Mouse (Mus musculus): ENCODE data around the gene Cnppd1. TPM values are rescaled to one million over a fixed set of nuclear protein-coding genes. Genes with fewer than 3 reads are reported as not detected.

Cnppd1 gene
- polyA plus RNA-seq, 1 experiment from 2014 or later: 50.9 TPM

Other genes with a start within 250 kb of the Cnppd1 start
- gene Cryba2, start 249.6 kb downstream of the Cnppd1 start, polyA plus RNA-seq (2015; fragmentation: Nextera tagmentation; extraction: Ambion mirVana): not detected in 2 replicates
- 0.03 TPM in 1 of 2 replicates, not detected in the other for gene Cfap65, start 207.1 kb downstream of the Cnppd1 start, polyA plus RNA-seq (2015; fragmentation: Nextera tagmentation; extraction: Ambion mirVana)
- 2.2 and 2.9 TPM in 2 replicates for gene Ihh, start 191.0 kb downstream of the Cnppd1 start, polyA plus RNA-seq (2015; fragmentation: Nextera tagmentation; extraction: Ambion mirVana)
- 10.3 and 10.6 TPM in 2 replicates for gene Nhej1, start 17.5 kb downstream of the Cnppd1 start, polyA plus RNA-seq (2015; fragmentation: Nextera tagmentation; extraction: Ambion mirVana)
- 2.5 and 4.3 TPM in 2 replicates for gene Slc23a3, start 8.8 kb downstream of the Cnppd1 start, polyA plus RNA-seq (2015; fragmentation: Nextera tagmentation; extraction: Ambion mirVana)
- 53.5 and 53.8 TPM in 2 replicates for gene Retreg2, start 67 bp upstream of the Cnppd1 start, polyA plus RNA-seq (2015; fragmentation: Nextera tagmentation; extraction: Ambion mirVana)
- gene Zfand2b, start 25.9 kb upstream of the Cnppd1 start, polyA plus RNA-seq (2015; fragmentation: Nextera tagmentation; extraction: Ambion mirVana): 41.3 and 42.4 TPM in 2 replicates
- gene Abcb6, start 37.7 kb upstream of the Cnppd1 start, polyA plus RNA-seq (2015; fragmentation: Nextera tagmentation; extraction: Ambion mirVana): 30.8 and 36.5 TPM in 2 replicates
- 24.9 and 26.8 TPM in 2 replicates for gene Ankzf1, start 49.4 kb upstream of the Cnppd1 start, polyA plus RNA-seq (2015; fragmentation: Nextera tagmentation; extraction: Ambion mirVana)
- gene Atg9a, start 49.5 kb upstream of the Cnppd1 start, polyA plus RNA-seq (2015; fragmentation: Nextera tagmentation; extraction: Ambion mirVana): 29.3 and 33.3 TPM in 2 replicates
- gene Glb1l, start 68.1 kb upstream of the Cnppd1 start, polyA plus RNA-seq (2015; fragmentation: Nextera tagmentation; extraction: Ambion mirVana): 44.9 and 45.8 TPM in 2 replicates
- 142 and 148 TPM in 2 replicates for gene Stk16, start 68.1 kb upstream of the Cnppd1 start, polyA plus RNA-seq (2015; fragmentation: Nextera tagmentation; extraction: Ambion mirVana)
- gene Tuba4a, start 77.2 kb upstream of the Cnppd1 start, polyA plus RNA-seq (2015; fragmentation: Nextera tagmentation; extraction: Ambion mirVana): 63.8 and 64.3 TPM in 2 replicates
- not detected in 2 replicates for gene A630095N17Rik, start 89.4 kb upstream of the Cnppd1 start, polyA plus RNA-seq (2015; fragmentation: Nextera tagmentation; extraction: Ambion mirVana)
- 33.8 and 38.6 TPM in 2 replicates for gene Dnajb2, start 93.7 kb upstream of the Cnppd1 start, polyA plus RNA-seq (2015; fragmentation: Nextera tagmentation; extraction: Ambion mirVana)
- 0.48 and 2.3 TPM in 2 replicates for gene Ptprn, start 121.8 kb upstream of the Cnppd1 start, polyA plus RNA-seq (2015; fragmentation: Nextera tagmentation; extraction: Ambion mirVana)
- gene Resp18, start 135.7 kb upstream of the Cnppd1 start, polyA plus RNA-seq (2015; fragmentation: Nextera tagmentation; extraction: Ambion mirVana): 1.5 and 10.1 TPM in 2 replicates
- gene Dnpep, start 175.3 kb upstream of the Cnppd1 start, polyA plus RNA-seq (2015; fragmentation: Nextera tagmentation; extraction: Ambion mirVana): 136 and 153 TPM in 2 replicates
- gene Des, start 217.6 kb upstream of the Cnppd1 start, polyA plus RNA-seq (2015; fragmentation: Nextera tagmentation; extraction: Ambion mirVana): 53.5 and 53.9 TPM in 2 replicates
- gene Speg, start 232.6 kb upstream of the Cnppd1 start, polyA plus RNA-seq (2015; fragmentation: Nextera tagmentation; extraction: Ambion mirVana): 45.1 and 53.9 TPM in 2 replicates